Comparison of ENCODE assay signal across 10 mouse cellular contexts in genomic region chr10:81087021-81087420, GRCm38 (mm10). TPM values are rescaled to one million over a fixed set of nuclear protein-coding genes. Genes with fewer than 3 reads are reported as not detected.
DNase-seq lines count a peak whose midpoint lies in the region; ATAC-seq and TF ChIP-seq lines count a peak whose summit lies in the region.
"Had no signal": no experiment of that assay in that cellular context is flagged by ENCODE, and none has a peak within 500 bp of the region (broad histone marks: within the 10 kb centered on the region; RNA-seq: fewer than 3 reads in every experiment).

No protein-coding gene starts in this region.

- H3K4me1 ChIP-seq in liver, adult 2 months (ENCODE audit: control insufficient read depth, insufficient read depth, low read length): peaks cover 8% of the 10 kb centered on the region
- peaks cover 6% of the 10 kb centered on the region for H3K4me1 ChIP-seq in liver, embryonic 11.5 days (replicated peaks; ENCODE audit: control insufficient read depth, insufficient read depth, low read length)
- no peaks in the 10 kb centered on the region for H3K4me1 ChIP-seq in stomach, postnatal 0 days (replicated peaks; ENCODE audit: control insufficient read depth, insufficient read depth)
- H3K4me1 ChIP-seq in heart, embryonic 10.5 days: peaks cover 8% of the 10 kb centered on the region

- H3K4me3 ChIP-seq in liver, adult 2 months (ENCODE audit: insufficient read depth, low read depth, low read length): no peak overlapping the region
- H3K4me3 ChIP-seq in liver, embryonic 11.5 days (ENCODE audit: low read depth, low read length): no peak overlapping the region
- no peak overlapping the region for H3K4me3 ChIP-seq in stomach, postnatal 0 days (ENCODE audit: low read depth, low read length)
- H3K4me3 ChIP-seq in heart, embryonic 10.5 days: no peak overlapping the region
- H3K4me3 ChIP-seq: liver, embryonic 13.5 days; myocyte had no signal

- no peak for TF ChIP-seq POLR2A in liver, adult 2 months (IDR thresholded peaks at IDR 0.05; ENCODE audit: extremely low read depth, insufficient read depth, low read length)

- DNase-seq in CD4-positive, CD25-positive, alpha-beta regulatory T cell, adult 2 months (ENCODE audit: low read depth, low spot score): peak; percentile 73
- peak; percentile 66 for DNase-seq in liver, adult 2 months (ENCODE audit: extremely low read depth, low read depth, low spot score)
- DNase-seq in liver, embryonic 11.5 days (ENCODE audit: low spot score): no peak
- peak; percentile 50 for DNase-seq in c-Kit-positive CD71-positive TER-119-positive erythroid progenitor cells, embryonic 14.5 days (ENCODE audit: low spot score)
- DNase-seq in stomach, postnatal 0 days (ENCODE audit: low spot score): no peak
- DNase-seq in layer of hippocampus, adult 8-10 months (ENCODE audit: low spot score in 2 of 2): no peak
- DNase-seq in heart, embryonic 10.5 days (ENCODE audit: low spot score): no peak
- DNase-seq: liver, embryonic 13.5 days had no signal

- no peaks in the 10 kb centered on the region for H3K27me3 ChIP-seq in liver, adult 2 months (ENCODE audit: control insufficient read depth, insufficient read depth, low read length)
- 0 out of 2 replicates have a peak, but pooled peaks cover 2% of the 10 kb centered on the region for H3K27me3 ChIP-seq in liver, embryonic 11.5 days (replicated peaks; ENCODE audit: control insufficient read depth, insufficient read depth, low read length)
- no peaks in the 10 kb centered on the region for H3K27me3 ChIP-seq in stomach, postnatal 0 days (ENCODE audit: control insufficient read depth, insufficient read depth, low read length)
- H3K27me3 ChIP-seq in heart, embryonic 10.5 days (ENCODE audit: insufficient read depth, poor library complexity, severe bottlenecking): 0 out of 2 replicates have a peak, but pooled peaks cover 3% of the 10 kb centered on the region
- H3K27me3 ChIP-seq: liver, embryonic 13.5 days had no signal

- peak; percentile 41; the same call in 1 of the 2 replicates for TF ChIP-seq CTCF in liver, adult 2 months (IDR thresholded peaks at IDR 0.05; ENCODE audit: low read depth, low read length)
- TF ChIP-seq CTCF in stomach, postnatal 0 days (IDR thresholded peaks at IDR 0.05; ENCODE audit: low read depth): peak; percentile 58

- no peak overlapping the region for H3K9ac ChIP-seq in liver, adult 2 months (ENCODE audit: low read depth, low read length)
- no peak overlapping the region for H3K9ac ChIP-seq in liver, embryonic 11.5 days (ENCODE audit: low read depth, low read length)
- H3K9ac ChIP-seq in stomach, postnatal 0 days (ENCODE audit: low read length): no peak overlapping the region
- H3K9ac ChIP-seq: liver, embryonic 13.5 days had no signal

- H3K27ac ChIP-seq in liver, adult 2 months (replicated peaks; ENCODE audit: insufficient read depth, low read depth, low read length): no peak overlapping the region
- no peak overlapping the region for H3K27ac ChIP-seq in liver, embryonic 11.5 days (ENCODE audit: low read depth, low read length)
- H3K27ac ChIP-seq in stomach, postnatal 0 days (replicated peaks): no peak overlapping the region
- no peak overlapping the region for H3K27ac ChIP-seq in heart, embryonic 10.5 days
- H3K27ac ChIP-seq: liver, embryonic 13.5 days had no signal

- 62% methylated on average over 2 of the region's 2 CpGs for WGBS in liver, adult 2 months
- 50% methylated on average over 2 of the region's 2 CpGs for WGBS in liver, embryonic 11.5 days
- 49% methylated on average over 2 of the region's 2 CpGs for WGBS in stomach, postnatal 0 days
- 50% methylated on average over 2 of the region's 2 CpGs for WGBS in heart, embryonic 10.5 days

- no peaks in the 10 kb centered on the region for H3K79me2 ChIP-seq in liver, adult 2 months (ENCODE audit: control insufficient read depth, insufficient read depth, low read length)

- H3K36me3 ChIP-seq in liver, adult 2 months (ENCODE audit: control insufficient read depth, insufficient read depth, low read length): peaks cover 54% of the 10 kb centered on the region
- H3K36me3 ChIP-seq in liver, embryonic 11.5 days (ENCODE audit: control insufficient read depth, insufficient read depth, low read length): peaks cover 10% of the 10 kb centered on the region
- no peaks in the 10 kb centered on the region for H3K36me3 ChIP-seq in stomach, postnatal 0 days (ENCODE audit: control insufficient read depth, insufficient read depth, low read length)
- H3K36me3 ChIP-seq in heart, embryonic 10.5 days: peaks cover 15% of the 10 kb centered on the region

- no peak for ATAC-seq in CD4-positive, CD25-positive, alpha-beta regulatory T cell, adult 4 months
- ATAC-seq in liver, embryonic 11.5 days (replicated peaks; ENCODE audit: low FRiP score): no peak
- no peak for ATAC-seq in stomach, postnatal 0 days (ENCODE audit: low FRiP score, low TSS enrichment)

- no peak overlapping the region for H3K4me2 ChIP-seq in liver, embryonic 11.5 days
- no peak overlapping the region for H3K4me2 ChIP-seq in stomach, postnatal 0 days (replicated peaks; ENCODE audit: low read depth)
- H3K4me2 ChIP-seq: liver, embryonic 13.5 days had no signal

- peaks cover 2% of the 10 kb centered on the region; the same call in 1 of the 2 replicates for H3K9me3 ChIP-seq in liver, embryonic 11.5 days (ENCODE audit: control insufficient read depth, low read length)
- H3K9me3 ChIP-seq in stomach, postnatal 0 days (ENCODE audit: control insufficient read depth, low read length): no peaks in the 10 kb centered on the region
- no peaks in the 10 kb centered on the region for H3K9me3 ChIP-seq in heart, embryonic 10.5 days
- H3K9me3 ChIP-seq: liver, embryonic 13.5 days had no signal

- TF ChIP-seq EP300 in stomach, postnatal 0 days (optimal IDR thresholded peaks at IDR 0.05): no peak

RNA-seq across cellular contexts. Expression of gene Creb3l3, which starts 11.7 kb away (rescaled TPM):
- polyA plus RNA-seq in CD4-positive, CD25-positive, alpha-beta regulatory T cell, adult 4 months (2017; shearing (Covaris generic)): not detected
- total RNA-seq in liver, adult 2 months (2014; rRNA removed): 190 and 205 TPM in 2 replicates
- polyA plus RNA-seq in liver, adult 2 months (2012; rRNA removed): 287 and 308 TPM in 2 replicates
- polyA plus RNA-seq in liver, embryonic 11.5 days (2014; fragmentation: Nextera tagmentation; extraction: Ambion mirVana): 17.3 and 17.6 TPM in 2 replicates
- 9.3 and 10.4 TPM in 2 replicates for polyA plus RNA-seq in stomach, postnatal 0 days (2015; fragmentation: Nextera tagmentation; extraction: Ambion mirVana)
- under 1 TPM; 0.19 to 0.80 (median 0.68) TPM for total RNA-seq in layer of hippocampus, adult 8-10 months (2022)
- 0.43 and 2.4 TPM in 2 replicates for polyA plus RNA-seq in heart, embryonic 10.5 days (2016; fragmentation: Nextera tagmentation; extraction: Ambion mirVana)

RNA-seq across cellular contexts. Expression of gene Thop1, which starts 17.2 kb away (rescaled TPM):
- 1 to 10 TPM; 2.0 to 2.5 TPM for polyA plus RNA-seq in CD4-positive, CD25-positive, alpha-beta regulatory T cell, adult 4 months (2017; shearing (Covaris generic))
- total RNA-seq in liver, adult 2 months (2014; rRNA removed): 7.4 and 9.3 TPM in 2 replicates
- polyA plus RNA-seq in liver, adult 2 months (2012; rRNA removed): 12.0 and 13.1 TPM in 2 replicates
- polyA plus RNA-seq in liver, embryonic 11.5 days (2014; fragmentation: Nextera tagmentation; extraction: Ambion mirVana): 80.3 and 84.0 TPM in 2 replicates
- 77.2 and 83.8 TPM in 2 replicates for polyA plus RNA-seq in stomach, postnatal 0 days (2015; fragmentation: Nextera tagmentation; extraction: Ambion mirVana)
- total RNA-seq in layer of hippocampus, adult 8-10 months (2022): 10 to 100 TPM; 44.5 to 55.0 (median 46.5) TPM
- 58.0 and 73.9 TPM in 2 replicates for polyA plus RNA-seq in heart, embryonic 10.5 days (2016; fragmentation: Nextera tagmentation; extraction: Ambion mirVana)

RNA-seq across cellular contexts. Expression of gene Map2k2, which starts 18.7 kb away (rescaled TPM):
- 10 to 100 TPM; 21.5 to 28.1 TPM for polyA plus RNA-seq in CD4-positive, CD25-positive, alpha-beta regulatory T cell, adult 4 months (2017; shearing (Covaris generic))
- total RNA-seq in liver, adult 2 months (2014; rRNA removed): 46.6 and 61.1 TPM in 2 replicates
- 192 and 231 TPM in 2 replicates for polyA plus RNA-seq in liver, adult 2 months (2012; rRNA removed)
- polyA plus RNA-seq in liver, embryonic 11.5 days (2014; fragmentation: Nextera tagmentation; extraction: Ambion mirVana): 201 and 207 TPM in 2 replicates
- 135 and 142 TPM in 2 replicates for polyA plus RNA-seq in stomach, postnatal 0 days (2015; fragmentation: Nextera tagmentation; extraction: Ambion mirVana)
- total RNA-seq in layer of hippocampus, adult 8-10 months (2022): 100 to 1,000 TPM; 131 to 151 (median 135) TPM
- polyA plus RNA-seq in heart, embryonic 10.5 days (2016; fragmentation: Nextera tagmentation; extraction: Ambion mirVana): 173 and 196 TPM in 2 replicates

RNA-seq across cellular contexts. Expression of gene Sgta, which starts 27.0 kb away (rescaled TPM):
- 100 to 1,000 TPM in 1 of 2 experiments, 10 to 100 TPM in 1; 78.9 to 148 TPM for polyA plus RNA-seq in CD4-positive, CD25-positive, alpha-beta regulatory T cell, adult 4 months (2017; shearing (Covaris generic))
- total RNA-seq in liver, adult 2 months (2014; rRNA removed): 43.9 and 53.8 TPM in 2 replicates
- 136 and 146 TPM in 2 replicates for polyA plus RNA-seq in liver, adult 2 months (2012; rRNA removed)
- 147 and 153 TPM in 2 replicates for polyA plus RNA-seq in liver, embryonic 11.5 days (2014; fragmentation: Nextera tagmentation; extraction: Ambion mirVana)
- 93.7 and 98.7 TPM in 2 replicates for polyA plus RNA-seq in stomach, postnatal 0 days (2015; fragmentation: Nextera tagmentation; extraction: Ambion mirVana)
- total RNA-seq in layer of hippocampus, adult 8-10 months (2022): 100 to 1,000 TPM; 165 to 175 (median 172) TPM
- polyA plus RNA-seq in heart, embryonic 10.5 days (2016; fragmentation: Nextera tagmentation; extraction: Ambion mirVana): 197 and 226 TPM in 2 replicates

RNA-seq across cellular contexts. Expression of gene Zbtb7a, which starts 48.0 kb away (rescaled TPM):
- polyA plus RNA-seq in CD4-positive, CD25-positive, alpha-beta regulatory T cell, adult 4 months (2017; shearing (Covaris generic)): 10 to 100 TPM in 1 of 2 experiments, 1 to 10 TPM in 1; 6.5 to 11.3 TPM
- 10.0 and 14.2 TPM in 2 replicates for total RNA-seq in liver, adult 2 months (2014; rRNA removed)
- polyA plus RNA-seq in liver, adult 2 months (2012; rRNA removed): 28.6 and 34.0 TPM in 2 replicates
- polyA plus RNA-seq in liver, embryonic 11.5 days (2014; fragmentation: Nextera tagmentation; extraction: Ambion mirVana): 31.6 and 34.2 TPM in 2 replicates
- 87.5 and 94.1 TPM in 2 replicates for polyA plus RNA-seq in stomach, postnatal 0 days (2015; fragmentation: Nextera tagmentation; extraction: Ambion mirVana)
- 100 to 1,000 TPM in 3 of 4 experiments, 10 to 100 TPM in 1; 94.8 to 118 (median 103) TPM for total RNA-seq in layer of hippocampus, adult 8-10 months (2022)
- 17.6 and 18.6 TPM in 2 replicates for polyA plus RNA-seq in heart, embryonic 10.5 days (2016; fragmentation: Nextera tagmentation; extraction: Ambion mirVana)

Comparison
In these comparisons a context has a peak if more than half of its experiments do, and no peak if none do; other contexts are left out.
1. DNase-seq: peak in CD4-positive, CD25-positive, alpha-beta regulatory T cell, adult 2 months (single experiment), liver, adult 2 months (single experiment) and c-Kit-positive CD71-positive TER-119-positive erythroid progenitor cells, embryonic 14.5 days (single experiment); none in liver, embryonic 11.5 days (single experiment), stomach, postnatal 0 days (single experiment), layer of hippocampus, adult 8-10 months (0 of 2) and heart, embryonic 10.5 days (single experiment).
2. RNA of gene Creb3l3, which starts 11.7 kb away (polyA plus RNA-seq): 287 to 308 TPM in liver, adult 2 months; 17.3 to 17.6 TPM in liver, embryonic 11.5 days, 9.3 to 10.4 TPM in stomach, postnatal 0 days, 0.43 to 2.4 TPM in heart, embryonic 10.5 days and not detected in CD4-positive, CD25-positive, alpha-beta regulatory T cell, adult 4 months; every median in the first group is over 10 times any median in the second.